Mouse (Mus musculus) kidney, postnatal 36 days (tissue): Measurements from ENCODE around the gene Nudt15.

Experiments used
- DNase-seq, 2 experiments: peaks; one replicate each; pipeline ENCODE4 v3.0.0; 2021 to 2022; ENCODE audit warnings: mixed read lengths in 2 of 2

Nudt15 gene

GRCm38 (mm10) chr14:73470593-73470992, 77.4 kb downstream of the Nudt15 start:
- no peak for DNase-seq

GRCm38 (mm10) chr14:73469506-73469905, 78.5 kb downstream of the Nudt15 start:
- no peak for DNase-seq
